Mouse (Mus musculus): ENCODE results near the gene Tet1. TPM values are rescaled to one million over a fixed set of nuclear protein-coding genes. Genes with fewer than 3 reads are reported as not detected.
"Not testable (repeated sequence)": the region's sequence is repeated elsewhere in the genome, so short reads cannot be mapped to it uniquely, and the experiment has no call there.

Gene Tet1
- total RNA-seq, 2 experiments from 2014 or later: 12.0 to 17.9 TPM

DNA sequence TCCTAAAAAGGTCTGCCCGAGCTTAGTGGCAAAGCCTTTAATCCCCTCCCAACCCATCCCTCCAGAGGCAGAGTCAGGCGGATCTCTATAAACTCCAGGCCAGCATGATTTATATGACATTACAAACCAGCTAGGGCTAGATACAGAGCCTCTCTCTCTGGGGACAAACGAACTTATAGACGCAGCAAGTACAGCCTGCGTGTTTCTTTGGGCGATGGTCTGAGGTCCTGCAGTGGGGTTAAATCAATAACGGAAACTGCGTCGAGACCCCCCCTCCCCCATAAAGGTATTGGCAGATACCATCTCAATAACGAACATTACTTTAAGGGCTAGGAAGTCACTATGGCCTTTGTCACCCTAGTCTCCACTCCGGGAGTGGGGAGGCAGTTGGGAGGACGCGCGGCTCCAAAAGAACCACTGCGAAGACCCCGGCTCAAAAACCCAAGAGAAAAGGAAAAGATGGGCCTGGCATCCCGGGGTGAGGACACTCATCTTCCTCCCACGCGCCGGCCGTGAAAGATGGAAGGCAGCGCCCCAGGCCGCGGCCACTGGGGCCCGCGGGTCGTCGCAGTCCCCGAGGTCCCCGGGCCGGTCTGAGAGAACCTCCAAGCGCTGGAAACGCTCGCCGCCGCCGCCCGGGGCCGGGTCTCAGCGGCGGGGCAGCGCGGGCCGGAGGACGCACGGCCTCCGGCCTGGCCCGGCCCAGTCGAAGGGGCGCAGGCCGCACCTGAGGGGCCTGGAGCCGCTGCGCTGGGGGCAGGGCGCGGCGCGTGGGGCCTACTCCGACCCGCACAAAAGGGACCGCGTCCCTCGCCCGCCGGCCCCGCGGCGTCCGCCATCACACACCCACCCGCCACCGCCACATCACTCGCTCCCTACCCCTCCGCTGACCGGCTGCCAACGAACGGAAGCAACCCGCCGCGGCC, 117.3 kb downstream of the Tet1 start:
- no peak for ATAC-seq (replicated peaks; ENCODE audit: poor library complexity)

DNA sequence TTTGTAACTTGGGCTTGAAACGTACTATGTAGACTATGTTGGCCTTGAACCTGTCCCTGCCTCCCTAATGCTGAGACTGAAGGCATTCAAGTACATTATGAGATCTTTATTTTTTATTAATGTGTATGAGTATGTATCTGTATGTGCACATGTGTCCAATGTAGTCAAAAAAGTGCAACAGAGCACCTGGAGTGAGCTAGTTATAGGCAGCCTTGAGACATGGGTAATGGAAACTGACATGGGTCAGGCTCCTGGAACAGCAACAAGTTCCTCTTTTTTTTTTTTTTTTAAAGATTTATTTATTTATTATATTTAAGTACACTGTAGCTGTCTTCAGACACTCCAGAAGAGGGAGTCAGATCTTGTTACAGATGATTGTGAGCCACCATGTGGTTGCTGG, 127.0 kb downstream of the Tet1 start:
- ATAC-seq (replicated peaks; ENCODE audit: poor library complexity): not testable (repeated sequence)

Other genes starting within 250 kb of the Tet1 start
- gene Stox1, start 182.9 kb downstream of the Tet1 start, total RNA-seq (2015): 0.90 and 0.99 TPM in 2 replicates
- gene Stox1, start 182.9 kb downstream of the Tet1 start, total RNA-seq (2017): 0.81 and 1.00 TPM in 2 replicates
- gene Ccar1, start 116.7 kb downstream of the Tet1 start, total RNA-seq (2015): 123 and 174 TPM in 2 replicates
- gene Ccar1, start 116.7 kb downstream of the Tet1 start, total RNA-seq (2017): 101 and 138 TPM in 2 replicates
- 19.3 and 21.0 TPM in 2 replicates for gene Slc25a16, start 11.6 kb upstream of the Tet1 start, total RNA-seq (2015)
- 16.6 and 18.0 TPM in 2 replicates for gene Slc25a16, start 11.6 kb upstream of the Tet1 start, total RNA-seq (2017)
- gene Dna2, start 38.0 kb upstream of the Tet1 start, total RNA-seq (2015): 42.7 and 47.7 TPM in 2 replicates
- 49.9 and 53.8 TPM in 2 replicates for gene Dna2, start 38.0 kb upstream of the Tet1 start, total RNA-seq (2017)
- gene Rufy2, start 71.2 kb upstream of the Tet1 start, total RNA-seq (2015): 5.1 and 5.6 TPM in 2 replicates
- 6.0 and 6.5 TPM in 2 replicates for gene Rufy2, start 71.2 kb upstream of the Tet1 start, total RNA-seq (2017)
- gene Hnrnph3, start 115.2 kb upstream of the Tet1 start, total RNA-seq (2015): 20.2 and 28.5 TPM in 2 replicates
- 23.9 and 51.9 TPM in 2 replicates for gene Hnrnph3, start 115.2 kb upstream of the Tet1 start, total RNA-seq (2017)
- gene Pbld2, start 115.3 kb upstream of the Tet1 start, total RNA-seq (2015): 0.66 TPM in 1 of 2 replicates, not detected in the other
- not detected in 2 replicates for gene Pbld2, start 115.3 kb upstream of the Tet1 start, total RNA-seq (2017)
- gene Pbld1, start 151.2 kb upstream of the Tet1 start, total RNA-seq (2015): 0.27 and 0.32 TPM in 2 replicates
- 0.17 TPM in 1 of 2 replicates, not detected in the other for gene Pbld1, start 151.2 kb upstream of the Tet1 start, total RNA-seq (2017)
- gene Atoh7, start 190.7 kb upstream of the Tet1 start, total RNA-seq (2015): not detected in 2 replicates
- gene Atoh7, start 190.7 kb upstream of the Tet1 start, total RNA-seq (2017): not detected in 2 replicates